Mouse (Mus musculus): ENCODE measurements around the gene Cysltr2. TPM values are rescaled to one million over a fixed set of nuclear protein-coding genes. Genes with fewer than 3 reads are reported as not detected.

Cysltr2 gene
- polyA plus RNA-seq, 1 experiment from 2014 or later = not detected

Other genes with a start within 250 kb of the Cysltr2 start
- 64.0 and 77.0 TPM in 2 replicates for gene Rcbtb2, start 73.9 kb upstream of the Cysltr2 start, polyA plus RNA-seq (2014; fragmentation: Nextera tagmentation; extraction: Ambion mirVana)
- gene Lpar6, start 188.8 kb upstream of the Cysltr2 start, polyA plus RNA-seq (2014; fragmentation: Nextera tagmentation; extraction: Ambion mirVana) = 4.2 and 4.6 TPM in 2 replicates

Measured in hindbrain, embryonic 14.5 days (tissue).